1 mouse cellular context compared by ENCODE assay signal in the genomic region with DNA sequence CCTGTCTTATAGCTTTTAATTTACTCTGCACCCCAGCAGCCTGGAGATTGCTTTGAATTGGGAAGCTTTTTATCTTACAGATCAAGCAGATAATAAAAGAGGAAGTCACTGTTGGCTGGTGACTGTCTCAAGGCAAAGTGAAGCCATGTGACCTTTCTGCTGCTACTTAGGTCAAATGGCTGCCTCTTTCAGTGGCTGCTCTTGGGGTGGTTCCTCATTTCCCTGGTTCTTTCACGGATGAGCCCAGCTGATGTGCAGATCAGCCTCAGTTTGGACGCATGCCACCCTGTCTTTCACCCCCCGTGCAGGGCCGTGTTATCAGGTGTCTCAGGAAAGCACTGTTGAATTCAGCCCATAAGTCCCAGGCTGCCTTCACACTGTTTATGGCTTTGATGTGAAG.
TF ChIP-seq lines count a peak whose summit lies in the region.

No protein-coding gene starts in this region.

TF ChIP-seq in MEL, 35 proteins besides CTCF, POLR2A, EP300 and RAD21 (continued from another document):
- TF ChIP-seq ZC3H11A (IDR thresholded peaks at IDR 0.05; ENCODE audit: low read depth, low read length) (no peak; the same call in 1 of the 2 replicates), ZMIZ1 (IDR thresholded peaks at IDR 0.05; ENCODE audit: low read depth, low read length) (no peak), TAL1 (IDR thresholded peaks at IDR 0.05; ENCODE audit: low read length) (peak; percentile 40), USF2 (IDR thresholded peaks at IDR 0.05; ENCODE audit: borderline replicate concordance in 1 of 2, insufficient read depth in 1 of 2, low read depth in 1 of 2, low read length in 2 of 2) (peak in 1 of 2 experiments; percentile 74; a peak in 2 of 4 replicates), KAT2A (conservative IDR thresholded peaks at IDR 0.05; ENCODE audit: low read depth, low read length) (peak; percentile 47), MEF2A (IDR thresholded peaks at IDR 0.05; ENCODE audit: extremely low read depth, insufficient replicate concordance, low read depth, low read length, poor library complexity, severe bottlenecking) (no peak), MAZ (IDR thresholded peaks at IDR 0.05; ENCODE audit: low read depth, low read length) (peak; percentile 88), TCF12 (IDR thresholded peaks at IDR 0.05; ENCODE audit: low read depth, low read length) (peak; percentile 84), CHD1 (IDR thresholded peaks at IDR 0.05; ENCODE audit: low read depth, low read length) (no peak), ZNF384 (IDR thresholded peaks at IDR 0.05; ENCODE audit: low read depth, low read length) (0 out of 2 replicates have a peak, but pooled peaks have one; percentile 36), JUND (IDR thresholded peaks at IDR 0.05; ENCODE audit: low read depth, low read length) (peak; percentile 72; the same call in 1 of the 2 replicates), BHLHE40 (IDR thresholded peaks at IDR 0.05; ENCODE audit: borderline replicate concordance, low read depth, low read length) (peak; percentile 86; the same call in 1 of the 2 replicates), MXI1 (IDR thresholded peaks at IDR 0.05; ENCODE audit: low read depth, low read length) (peak; percentile 87), SIN3A (IDR thresholded peaks at IDR 0.05; ENCODE audit: low read length) (peak; percentile 91)
